Mouse (Mus musculus) urinary bladder, postnatal 36 days (tissue): ENCODE data around the gene Slc16a6.

ENCODE experiments used
- DNase-seq, 2 experiments: peaks; one replicate each; pipeline ENCODE4 v3.0.0; 2022; ENCODE audit warnings: low spot score in 2 of 2, mixed read lengths in 1 of 2

Gene Slc16a6

GRCm38 (mm10) chr11:109487111-109487510 lies 13.7 kb upstream of the Slc16a6 start:
- no peak for DNase-seq

- peak in 1 of 2 experiments; percentile 42 for DNase-seq
Measured at GRCm38 (mm10) chr11:109485398-109486045, 12.1 kb upstream of the Slc16a6 start.

DNA sequence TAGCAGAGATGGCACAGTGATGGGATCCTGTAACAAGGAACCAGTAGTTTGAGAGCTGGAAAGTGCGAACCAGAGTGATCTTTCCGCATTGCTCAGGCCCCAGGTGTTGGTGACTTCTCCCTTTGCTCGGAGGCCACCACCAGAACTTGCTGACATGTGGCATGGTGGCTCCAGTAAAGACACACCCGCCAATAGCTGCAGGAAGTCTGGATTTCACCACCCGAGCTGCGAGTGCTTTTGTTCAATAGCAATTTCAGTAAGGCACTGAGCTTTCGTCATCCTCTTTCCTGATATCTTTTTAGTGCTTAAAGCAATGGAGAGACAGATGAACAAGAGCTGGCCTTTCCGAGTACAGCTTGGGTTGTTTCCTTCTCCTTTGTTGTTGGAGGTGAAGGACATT lies 7.0 kb upstream of the Slc16a6 start:
- no peak for DNase-seq

GRCm38 (mm10) chr11:109479575-109480285 lies 6.3 kb upstream of the Slc16a6 start:
- no peak for DNase-seq

DNA sequence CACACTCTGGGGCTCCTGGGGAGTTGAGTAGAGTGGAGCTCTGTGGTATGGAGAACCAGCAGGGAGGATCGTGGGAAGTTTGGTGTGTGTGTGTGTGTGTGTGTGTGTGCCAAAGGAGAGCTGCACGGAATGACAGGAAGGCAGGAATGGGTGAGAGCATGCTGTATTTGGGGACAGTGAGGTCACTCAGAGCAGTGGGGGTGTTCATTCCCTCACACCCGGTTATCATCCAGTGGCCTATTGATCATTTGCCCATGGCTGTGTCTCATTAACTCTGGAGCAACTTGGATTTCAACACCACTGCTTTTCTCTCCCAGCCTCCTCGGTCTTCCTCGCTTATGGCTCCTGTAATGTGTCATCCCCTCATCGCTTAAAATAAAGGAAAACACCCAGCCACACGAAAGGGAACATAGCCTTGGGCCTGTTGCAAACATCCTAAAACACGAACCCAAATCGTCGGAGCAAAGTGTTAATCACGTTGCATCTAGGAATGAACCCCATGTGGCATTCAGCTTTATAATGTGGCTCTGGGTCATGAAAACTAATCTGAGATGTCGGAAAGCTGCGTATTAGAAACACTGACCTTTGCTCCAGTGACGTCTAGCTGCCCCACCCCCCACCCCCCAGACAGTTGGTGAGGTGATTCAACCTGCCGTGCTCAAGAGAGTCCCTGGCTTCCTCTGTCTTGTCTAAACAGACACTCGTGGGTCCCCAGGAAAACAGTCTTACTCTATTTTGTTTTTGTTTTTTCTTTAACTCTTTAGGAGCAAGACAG lies 4.4 kb upstream of the Slc16a6 start:
- DNase-seq, result no peak

- DNase-seq, result no peak
Measured at GRCm38 (mm10) chr11:109476653-109477052, 3.3 kb upstream of the Slc16a6 start.

DNA sequence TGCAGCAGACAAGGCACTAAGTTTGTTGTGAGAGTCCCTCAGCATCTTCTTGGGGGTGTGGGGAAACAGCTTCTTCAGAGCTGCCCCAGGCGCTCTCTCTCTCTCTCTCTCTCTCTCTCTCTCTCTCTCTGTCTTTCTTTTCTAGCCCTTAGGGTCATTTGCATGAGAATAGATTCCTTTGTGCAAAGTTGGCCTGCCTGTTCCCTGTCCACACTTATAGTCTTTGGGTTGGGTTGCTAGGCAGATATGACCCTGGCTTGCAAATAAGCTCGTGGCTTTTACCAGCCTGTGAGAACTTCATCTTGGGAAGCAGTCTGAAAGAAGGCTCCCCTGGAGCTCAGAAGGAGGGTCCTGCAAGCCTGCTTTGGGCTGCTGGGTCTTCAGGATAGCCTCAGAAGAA lies 2.8 kb upstream of the Slc16a6 start:
- DNase-seq, result no peak

- DNase-seq, result no peak
Measured at GRCm38 (mm10) chr11:109475717-109476116, 2.3 kb upstream of the Slc16a6 start.

- no peak for DNase-seq
Measured at GRCm38 (mm10) chr11:109474836-109475235, 1.4 kb upstream of the Slc16a6 start.

DNA sequence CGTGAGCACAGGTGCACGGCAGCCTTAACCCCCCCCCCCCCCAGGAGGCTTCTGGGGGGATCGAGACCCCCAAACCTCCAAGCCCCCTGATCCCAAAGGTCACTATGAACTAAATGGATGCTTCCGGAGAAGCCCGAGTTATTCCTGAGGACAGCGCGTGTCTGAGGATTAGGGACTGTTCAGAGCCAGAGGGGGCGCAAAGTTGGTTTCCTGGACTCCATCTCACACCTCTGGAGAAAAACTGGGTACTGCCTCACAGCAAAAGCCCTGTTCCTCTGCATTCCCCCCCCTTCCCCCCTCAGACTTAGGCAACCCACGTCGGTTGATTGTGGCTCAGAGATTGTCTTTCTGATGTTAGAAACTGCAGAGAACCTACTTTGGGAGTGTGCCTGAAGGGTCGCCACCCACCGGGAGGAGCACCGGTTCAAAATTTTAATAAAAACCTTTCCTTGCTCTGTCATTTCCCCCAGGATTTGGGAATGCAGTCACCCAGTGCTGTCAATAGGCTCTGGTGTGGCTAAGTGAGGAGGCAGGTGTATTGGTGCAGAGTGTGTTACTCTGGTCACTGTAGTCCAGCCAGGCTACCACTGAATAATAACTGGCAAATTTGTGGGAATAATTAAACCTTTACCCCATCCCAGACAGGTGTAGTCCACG lies 816 bp upstream of the Slc16a6 start:
- DNase-seq, result no peak

- DNase-seq, result no peak
Measured at GRCm38 (mm10) chr11:109472821-109473170, 602 bp downstream of the Slc16a6 start.

DNA sequence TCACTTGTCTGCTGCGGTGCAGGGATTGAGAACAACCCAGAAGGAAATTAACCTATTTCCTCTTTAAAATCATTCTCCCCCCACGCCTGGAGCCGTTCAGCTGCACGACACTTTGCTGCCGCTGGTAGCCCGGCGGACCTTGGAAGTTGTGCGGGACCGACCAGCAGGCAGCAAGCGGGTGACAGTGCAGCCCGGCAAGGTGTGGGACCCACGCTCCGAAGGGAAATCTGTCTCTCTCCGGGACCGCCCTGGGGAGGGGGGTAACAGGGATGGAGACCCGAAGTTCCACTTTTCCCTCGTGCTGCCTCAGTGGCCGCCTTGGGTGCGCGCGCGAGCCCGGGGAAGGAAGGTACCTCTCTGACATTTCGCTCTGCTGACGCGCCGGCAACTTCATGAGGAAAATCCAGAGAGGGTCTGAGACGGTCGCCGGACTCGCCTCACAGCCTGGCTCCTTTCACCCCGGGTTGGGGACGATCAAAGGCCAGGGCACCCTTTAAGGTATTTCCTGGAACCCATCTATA lies 1.2 kb downstream of the Slc16a6 start:
- DNase-seq, result peak in 1 of 2 experiments; percentile 6

DNA sequence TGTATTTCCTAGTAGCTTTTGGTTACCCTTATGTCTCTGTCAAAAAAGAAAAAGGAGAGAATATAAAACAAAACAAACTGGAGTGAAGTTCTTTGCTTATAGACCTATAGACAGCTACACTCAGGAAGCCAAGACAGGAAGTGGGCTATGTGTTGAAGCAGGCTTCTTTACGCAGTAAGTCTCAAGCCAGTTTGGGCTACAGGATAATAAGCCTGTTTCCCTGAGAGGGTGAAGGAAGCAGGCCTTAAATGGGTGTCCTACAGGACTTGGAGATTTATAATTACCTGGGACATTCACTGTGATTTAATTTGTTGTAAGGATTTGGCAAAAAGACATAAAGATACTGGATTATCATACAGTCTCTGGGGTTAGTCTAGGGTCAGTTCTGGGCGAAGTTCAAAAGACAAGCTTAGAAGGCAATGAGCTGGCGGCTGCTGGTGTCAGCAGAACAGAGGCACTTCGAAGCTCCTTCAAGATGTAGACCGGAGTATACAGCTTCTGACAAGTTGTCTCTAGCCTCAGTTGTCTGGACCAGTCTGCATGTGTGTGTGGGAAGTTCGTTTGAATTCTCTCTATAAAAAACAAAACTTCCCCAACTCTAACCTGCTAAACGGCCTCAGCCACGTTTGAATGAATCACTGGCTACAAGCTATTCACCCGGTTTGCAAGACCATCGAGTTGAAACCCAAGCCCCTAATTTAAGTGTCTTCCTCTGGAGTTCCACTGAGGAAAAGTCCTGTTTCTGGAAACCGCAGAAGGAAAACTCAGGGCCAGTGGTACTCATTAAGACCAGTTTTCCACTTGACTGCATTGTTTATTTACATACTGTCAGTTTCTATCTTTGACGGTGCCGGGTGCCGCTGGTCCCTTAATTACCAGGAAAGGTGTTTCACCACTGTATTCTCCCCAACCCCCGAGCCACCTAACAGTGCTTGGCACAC lies 2.2 kb downstream of the Slc16a6 start:
- no peak for DNase-seq

- no peak for DNase-seq
Measured at GRCm38 (mm10) chr11:109470170-109470569, 3.2 kb downstream of the Slc16a6 start.

- DNase-seq, result no peak
Measured at GRCm38 (mm10) chr11:109468133-109468532, 5.3 kb downstream of the Slc16a6 start.

GRCm38 (mm10) chr11:109466987-109467386 lies 6.4 kb downstream of the Slc16a6 start:
- no peak for DNase-seq

DNA sequence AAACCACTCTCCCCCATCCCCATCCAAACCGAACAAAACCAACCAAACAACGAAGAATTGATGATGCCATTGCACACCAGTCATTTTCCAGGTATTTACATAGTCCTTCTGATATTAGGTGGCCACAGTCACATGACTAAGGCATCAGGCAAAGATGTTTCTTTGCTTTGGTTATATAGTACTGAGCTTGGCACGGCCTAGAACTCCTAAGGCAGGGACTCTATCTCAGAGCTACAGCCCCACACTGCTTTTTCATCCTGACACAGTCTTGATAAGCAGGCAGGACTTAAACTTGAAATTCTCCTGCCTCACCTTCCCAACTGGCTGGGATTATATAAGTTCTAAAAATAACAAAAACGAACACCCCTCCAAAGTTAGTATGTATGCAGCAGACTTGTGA lies 8.3 kb downstream of the Slc16a6 start:
- DNase-seq, result no peak

DNA sequence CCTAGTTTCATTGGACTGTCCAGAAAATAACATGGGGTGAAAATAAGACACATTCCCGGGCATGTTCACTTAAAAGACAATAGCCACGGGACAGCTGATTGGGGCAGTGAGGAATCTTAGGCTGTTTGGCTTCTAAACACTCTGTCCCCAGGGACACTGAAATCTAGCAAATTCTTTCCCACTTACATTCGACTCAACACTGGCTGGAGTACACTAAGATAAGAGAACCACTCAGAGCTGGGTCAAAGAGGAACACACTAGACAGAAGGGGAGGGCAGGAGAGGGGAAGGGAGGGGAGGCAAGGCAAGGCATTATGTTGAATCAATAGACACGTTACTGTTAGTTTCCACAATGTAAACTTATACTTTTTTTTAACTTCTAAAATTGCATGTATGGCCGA lies 12.8 kb downstream of the Slc16a6 start:
- no peak for DNase-seq

DNA sequence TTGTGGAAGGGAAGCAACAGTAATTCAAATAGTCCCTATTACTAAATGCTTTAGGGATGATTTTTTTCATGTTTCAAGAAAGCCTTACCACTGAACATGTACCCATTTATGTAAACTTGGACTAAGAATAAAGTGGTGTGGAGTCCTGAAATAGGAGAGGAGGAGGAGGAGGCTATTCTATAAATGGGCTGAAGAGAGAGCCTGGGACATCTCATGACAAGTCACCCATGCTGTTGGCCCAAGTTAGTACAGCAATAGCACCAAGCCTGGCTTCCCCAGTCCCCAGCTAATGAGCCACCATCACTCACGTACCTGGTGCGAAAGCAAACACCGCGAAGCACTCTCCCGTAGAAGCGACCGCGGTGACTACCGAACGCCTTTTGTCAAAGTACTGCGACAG lies 15.2 kb downstream of the Slc16a6 start:
- DNase-seq, result no peak

GRCm38 (mm10) chr11:109456261-109456660 lies 17.1 kb downstream of the Slc16a6 start:
- no peak for DNase-seq

DNA sequence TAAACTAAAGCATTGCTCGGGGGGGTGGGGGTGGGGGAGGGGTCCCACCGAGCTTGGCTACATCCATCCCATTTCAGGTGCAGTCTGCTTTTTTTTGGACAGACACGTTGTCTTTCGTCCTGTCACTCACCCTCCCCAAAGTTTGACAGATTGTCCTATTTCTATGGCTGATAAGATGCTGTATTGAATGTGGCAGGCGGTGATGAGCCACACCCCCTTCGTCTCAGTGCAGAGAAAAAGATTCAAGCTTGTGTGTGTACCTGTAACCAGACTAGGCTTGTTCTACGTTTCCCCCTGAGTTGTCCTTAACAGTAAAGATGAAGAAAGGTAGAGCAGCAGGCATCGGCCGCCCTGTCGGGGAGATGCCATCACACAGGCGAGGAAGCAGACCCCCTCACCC lies 22.2 kb downstream of the Slc16a6 start:
- DNase-seq, result no peak
